Mouse (Mus musculus): Measurements from ENCODE around the gene Pdzph1. TPM values are rescaled to one million over a fixed set of nuclear protein-coding genes. Genes with fewer than 3 reads are reported as not detected.

Pdzph1 gene
- polyA plus RNA-seq (2017; shearing (Covaris generic)) = not detected

- no peak for ATAC-seq
Observed at GRCm38 (mm10) chr17:58991275-58991674, at the start of gene Pdzph1. TSS of gene Pdzph1 (minus strand) at chr17:58991375.

GRCm38 (mm10) chr17:59039754-59040153 lies 48.6 kb upstream of the Pdzph1 start:
- ATAC-seq = no peak

DNA sequence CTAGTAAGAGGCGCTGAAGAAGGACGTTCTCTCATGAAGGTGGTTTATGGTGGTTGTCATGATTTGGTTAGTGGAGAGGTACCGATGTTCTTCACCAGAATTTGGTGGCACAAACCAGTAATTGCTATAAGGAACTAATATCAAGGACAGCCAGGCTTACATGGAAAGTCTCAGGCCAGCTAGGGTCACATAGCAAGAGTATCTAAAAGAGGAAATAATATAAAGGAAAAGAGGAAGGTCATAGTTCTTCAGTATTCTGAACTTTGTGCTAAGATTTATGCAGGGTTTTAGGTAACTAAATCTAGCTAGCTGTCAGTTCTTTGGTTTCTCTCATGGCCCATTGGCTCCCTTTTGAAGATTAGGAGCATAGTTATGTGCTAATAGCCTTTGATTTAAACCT lies 42.3 kb upstream of the Pdzph1 start:
- ATAC-seq = no peak

- ATAC-seq = no peak
Observed at GRCm38 (mm10) chr17:59026336-59026735, 35.2 kb upstream of the Pdzph1 start.

DNA sequence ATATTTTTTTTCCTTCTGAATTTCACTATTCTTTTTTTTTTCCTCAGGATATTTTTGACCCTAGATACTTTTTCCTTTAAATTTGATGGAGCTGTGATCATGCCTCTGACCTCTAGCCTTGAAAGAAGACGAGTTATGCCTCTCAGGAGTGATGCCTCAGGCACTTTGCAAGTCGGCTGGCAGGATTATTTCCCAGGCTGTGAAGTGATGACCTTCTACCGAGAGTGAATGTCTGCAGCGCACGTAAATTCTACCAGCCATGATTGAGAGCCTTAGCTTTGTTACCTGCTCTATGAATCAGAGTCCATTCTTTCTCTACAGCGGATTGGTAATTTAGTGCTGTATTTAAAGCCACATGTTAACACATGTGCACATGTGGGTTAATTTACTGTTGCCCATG lies 33.3 kb upstream of the Pdzph1 start:
- no peak for ATAC-seq

DNA sequence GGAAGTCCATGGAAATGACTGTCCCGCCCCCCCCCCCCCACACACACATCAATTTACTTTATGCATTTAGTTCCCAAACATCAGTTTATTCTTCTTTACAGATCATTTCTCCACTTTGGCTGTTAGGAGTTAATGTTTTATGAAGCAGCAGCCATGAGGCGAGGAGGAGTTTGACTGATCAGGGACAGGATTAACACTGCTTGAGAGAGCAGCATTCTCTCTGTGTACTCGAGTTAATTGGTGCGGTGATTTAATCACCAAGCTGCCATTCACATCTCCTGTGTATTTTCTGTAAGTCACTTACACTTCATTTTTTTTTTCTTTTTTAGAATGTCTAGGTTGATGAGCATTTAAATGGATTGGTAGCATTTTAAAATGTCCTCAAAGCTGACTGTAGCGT lies 32.8 kb upstream of the Pdzph1 start:
- ATAC-seq = no peak

GRCm38 (mm10) chr17:59018666-59019065 lies 27.5 kb upstream of the Pdzph1 start:
- ATAC-seq = no peak

DNA sequence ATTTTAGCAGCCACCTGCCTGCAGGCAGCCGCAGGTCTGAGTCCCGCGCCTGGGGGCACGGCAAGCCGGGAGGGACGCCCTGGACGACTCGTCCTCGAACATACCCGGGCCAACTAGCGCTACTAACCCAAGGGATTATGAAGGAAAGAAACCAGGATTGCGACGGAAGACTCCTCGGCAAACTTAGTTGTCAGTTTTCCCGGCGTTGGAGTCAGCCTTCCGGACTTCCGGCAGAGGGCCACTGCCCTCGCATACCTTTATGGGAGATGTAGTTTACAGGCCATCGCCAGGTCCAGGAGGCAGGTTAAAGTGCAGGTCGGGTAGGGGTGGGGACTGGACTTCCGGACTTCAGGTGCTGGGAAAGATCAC lies 21.9 kb upstream of the Pdzph1 start, which contains the start of gene Nudt12:
Gene Nudt12 (minus strand): TSS at position 282 of the 369 bp plus-strand sequence.
- peak; percentile 41 for ATAC-seq

- no peak for ATAC-seq
Observed at GRCm38 (mm10) chr17:59012421-59013090, 21.4 kb upstream of the Pdzph1 start.

DNA sequence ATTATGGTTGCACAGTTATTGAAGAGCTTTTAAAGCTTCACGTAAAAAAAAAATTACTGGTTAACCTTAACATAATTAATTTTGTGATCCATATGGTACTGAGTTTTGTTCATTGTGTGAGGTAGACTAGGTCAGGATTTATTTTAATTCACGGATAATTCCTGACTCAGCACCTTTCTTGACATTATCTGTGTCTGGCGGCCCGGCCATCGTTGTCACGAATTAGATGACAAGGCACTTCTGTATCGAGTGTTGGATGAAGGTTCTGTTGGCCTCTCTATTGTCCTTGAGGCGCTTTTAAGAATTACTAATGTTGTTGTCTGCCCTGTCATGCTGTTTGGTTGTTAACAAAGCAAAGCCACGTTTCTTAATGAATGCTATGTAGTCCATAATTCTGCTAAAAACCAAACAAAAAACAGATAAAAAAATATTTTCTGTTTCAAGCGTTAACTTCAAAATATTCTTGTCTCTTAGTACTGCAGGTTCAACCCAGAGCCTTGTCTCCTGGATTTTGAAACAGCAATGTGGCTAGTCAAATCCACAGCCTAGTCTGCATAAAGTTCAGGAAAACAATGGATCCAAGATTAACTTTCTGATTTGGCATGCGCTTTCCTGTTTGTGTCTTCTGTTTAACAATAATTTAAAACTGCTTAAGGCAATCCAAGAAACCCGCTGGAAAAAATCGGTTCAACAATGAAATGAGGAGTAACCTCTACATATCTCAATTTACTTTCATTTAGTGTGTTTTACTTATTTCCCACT lies 20.6 kb upstream of the Pdzph1 start:
- no peak for ATAC-seq

- ATAC-seq = no peak
Observed at GRCm38 (mm10) chr17:58973237-58973636, 17.9 kb downstream of the Pdzph1 start.

DNA sequence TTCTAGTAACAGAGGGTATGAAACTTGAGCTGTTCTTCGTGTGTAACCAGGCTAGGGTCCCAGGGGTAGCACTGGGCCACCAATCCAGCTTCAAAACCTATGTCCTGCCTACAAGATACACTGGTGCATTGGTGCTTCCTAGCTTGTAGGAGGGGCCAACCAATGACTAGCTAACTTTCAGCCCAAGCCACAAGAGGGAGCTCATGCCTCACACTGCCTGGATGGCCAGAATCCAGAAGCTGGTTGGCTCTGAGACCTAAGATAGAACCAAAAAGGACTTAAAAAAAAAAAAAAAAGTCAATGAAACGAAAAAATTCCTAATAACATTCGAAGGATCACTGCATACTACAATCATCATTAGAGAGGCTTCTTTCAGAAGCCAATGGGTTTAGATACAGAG lies 31.3 kb downstream of the Pdzph1 start:
- ATAC-seq = no peak

DNA sequence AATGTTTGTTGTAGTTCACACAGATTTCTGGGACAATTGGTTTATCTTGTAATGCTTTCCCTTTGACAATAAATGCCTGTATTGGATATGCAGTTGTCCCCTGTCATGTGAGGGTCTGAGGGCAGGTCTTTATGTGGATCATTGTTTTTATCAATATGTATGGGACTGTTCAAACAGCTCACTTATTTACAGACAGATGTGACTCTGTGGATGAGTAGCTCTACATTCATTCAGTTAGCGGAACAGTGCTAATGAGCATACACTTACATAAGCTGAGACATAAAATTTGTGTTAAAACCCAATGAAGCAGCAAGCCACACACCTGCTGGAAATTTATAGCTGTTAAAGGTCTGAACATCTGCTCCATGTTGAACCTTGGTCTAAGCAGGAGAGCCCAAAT lies 34.1 kb downstream of the Pdzph1 start:
- no peak for ATAC-seq

DNA sequence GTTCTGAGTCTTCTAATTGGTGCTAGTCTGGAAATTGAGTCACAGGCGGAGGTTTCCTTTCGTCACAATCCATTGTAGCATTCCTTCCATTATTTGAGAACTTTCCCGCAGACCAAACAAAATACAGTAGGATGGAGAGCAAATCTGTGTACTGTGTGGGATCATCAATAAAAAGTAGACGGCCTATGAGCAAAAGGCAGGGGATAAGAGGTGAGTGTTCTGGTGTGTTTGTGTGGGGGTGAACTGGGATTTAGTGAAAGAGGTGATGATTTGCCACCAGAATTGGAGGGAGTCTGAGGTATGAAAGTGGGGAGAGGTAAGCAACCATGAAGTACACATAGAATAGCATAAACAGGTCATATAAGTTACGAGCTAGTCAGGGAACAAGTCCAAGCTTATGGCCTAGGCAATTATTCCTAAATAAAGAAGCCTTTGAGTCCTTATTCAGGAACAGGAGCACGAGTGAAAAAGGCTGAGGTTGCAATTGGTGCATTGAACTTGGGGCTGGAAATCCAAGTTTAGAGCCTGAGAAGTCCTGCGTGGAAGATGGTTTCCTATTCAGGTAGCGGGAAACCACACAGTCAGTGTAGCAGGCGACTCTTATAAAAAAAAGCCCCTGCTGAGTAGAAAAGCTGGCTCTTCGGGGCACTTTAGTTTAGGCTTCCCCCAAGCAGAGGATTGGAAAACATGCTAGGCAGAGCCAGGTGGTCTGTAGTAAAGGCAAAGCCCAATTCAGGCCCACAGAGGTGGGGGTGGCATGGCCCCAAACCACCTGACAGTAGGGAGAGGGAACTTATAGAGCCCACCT lies 48.0 kb downstream of the Pdzph1 start:
- ATAC-seq = no peak

DNA sequence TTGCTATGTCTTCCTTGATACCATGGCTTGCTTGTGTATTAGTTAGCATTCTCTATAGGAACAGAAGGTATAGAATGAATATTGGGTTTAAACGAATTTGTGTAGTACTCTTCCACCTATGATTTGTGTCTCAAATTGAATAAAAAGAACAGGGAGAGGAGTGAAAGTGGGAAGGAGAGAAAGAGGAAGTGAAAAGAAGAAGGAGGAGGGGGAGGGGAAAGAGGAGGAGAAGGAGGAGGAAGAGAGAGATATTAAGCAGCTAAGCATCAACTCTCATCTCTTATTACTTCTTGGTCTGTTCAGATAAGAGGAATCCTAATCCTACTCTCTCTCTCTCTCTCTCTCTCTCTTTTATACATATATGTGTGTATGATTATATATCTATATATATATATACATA lies 52.6 kb downstream of the Pdzph1 start:
- no peak for ATAC-seq

- no peak for ATAC-seq
Observed at GRCm38 (mm10) chr17:58937533-58937932, 53.6 kb downstream of the Pdzph1 start.

- ATAC-seq = no peak
Observed at GRCm38 (mm10) chr17:58932983-58933280, 58.2 kb downstream of the Pdzph1 start.

GRCm38 (mm10) chr17:58932279-58932982 lies 58.7 kb downstream of the Pdzph1 start:
- ATAC-seq = no peak

DNA sequence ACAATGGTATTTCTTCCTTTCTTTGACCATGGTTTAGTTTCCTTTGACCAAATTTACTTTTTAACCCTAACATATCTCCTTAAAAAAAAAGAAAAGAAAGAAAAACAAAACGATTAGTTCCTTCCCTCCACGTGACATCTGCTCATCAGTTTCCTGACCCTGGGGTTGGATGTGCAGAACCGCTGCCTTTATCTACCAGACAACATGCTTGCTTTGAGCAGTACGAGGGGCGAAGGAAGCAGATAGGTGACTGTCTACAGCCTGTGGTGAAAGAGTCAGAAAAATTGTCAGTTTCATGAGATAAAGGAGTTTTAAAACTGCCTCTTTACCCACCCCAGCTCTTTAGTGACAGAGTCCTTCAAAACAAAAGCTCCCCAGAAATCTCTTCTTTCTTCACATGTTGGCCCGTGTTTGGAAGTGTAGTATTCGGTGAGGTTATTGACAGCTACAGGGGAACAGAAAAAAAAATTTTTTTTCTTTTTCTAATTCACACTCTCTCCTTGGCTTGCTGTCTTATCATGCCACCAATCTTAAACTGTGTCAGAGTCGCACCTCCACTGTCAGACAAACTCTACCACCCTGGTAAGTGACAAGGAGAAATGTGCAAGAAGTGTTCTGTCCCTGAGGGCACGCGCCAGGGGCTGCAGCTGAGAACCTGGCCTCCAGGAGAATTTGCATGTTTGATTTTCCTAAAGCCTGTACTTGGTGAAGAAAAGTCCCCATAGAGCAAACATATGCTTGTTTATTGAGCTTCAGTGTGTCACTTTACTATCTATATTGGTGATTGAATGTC lies 66.2 kb downstream of the Pdzph1 start:
- no peak for ATAC-seq

DNA sequence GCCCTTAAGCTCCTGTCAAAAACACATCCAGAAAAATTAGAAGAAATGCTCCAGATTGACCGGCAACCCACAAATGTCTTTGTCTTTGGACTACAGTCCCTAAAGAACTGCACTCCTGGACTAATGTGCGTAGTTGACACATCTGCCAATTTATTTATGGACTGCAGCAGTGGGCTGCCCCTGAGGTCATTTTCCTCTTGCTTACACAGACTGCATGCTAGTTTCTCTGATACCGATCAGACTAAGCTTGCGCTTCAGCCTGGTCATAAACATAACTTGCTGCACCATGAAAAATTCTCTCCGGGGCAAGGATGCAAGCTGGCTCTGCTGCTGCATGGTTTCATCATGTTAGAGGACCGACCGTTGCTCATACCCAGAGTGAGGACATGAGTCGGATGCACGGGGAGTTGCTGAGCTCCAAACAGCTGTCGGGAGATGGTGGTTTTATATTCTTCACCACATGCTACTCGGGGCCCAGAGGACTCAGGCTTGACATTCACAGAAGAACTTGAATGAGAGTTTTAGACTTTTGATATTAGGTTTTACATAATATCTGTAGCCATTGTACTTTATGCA lies 67.2 kb downstream of the Pdzph1 start:
- ATAC-seq = no peak

GRCm38 (mm10) chr17:58923316-58923866 lies 67.8 kb downstream of the Pdzph1 start:
- no peak for ATAC-seq
